Mouse (Mus musculus) myocyte (in vitro differentiated cells): Measurements from ENCODE around the gene Cryge. TPM values are rescaled to one million over a fixed set of nuclear protein-coding genes. Genes with fewer than 3 reads are reported as not detected.

Experiments
- H3K27me3 ChIP-seq: one replicate; pipeline ENCODE4 v1.6.1; 2011; ENCODE audit not compliant: control insufficient read depth, insufficient read depth, insufficient read length
- H3K36me3 ChIP-seq: one replicate; pipeline ENCODE4 v1.6.1; 2011; ENCODE audit not compliant: control insufficient read depth, insufficient read depth
- H3K4me2 ChIP-seq: one replicate; pipeline ENCODE4 v1.6.1; 2011; ENCODE audit warnings: low read depth, control low read depth
- H3K4me3 ChIP-seq: one replicate; pipeline ENCODE4 v1.5.1; 2011; ENCODE audit warnings: mild to moderate bottlenecking, control low read depth, moderate library complexity
- H3K79me2 ChIP-seq: one replicate; pipeline ENCODE4 v1.6.1; 2011; ENCODE audit not compliant: control insufficient read depth, insufficient read depth
- H3ac ChIP-seq: one replicate; pipeline ENCODE4 v1.6.1; 2011; ENCODE audit not compliant: control insufficient read depth, insufficient read length
- CEBPB ChIP-seq: IDR thresholded peaks from 2 replicates; pipeline ENCODE4 v1.6.1; 2011; ENCODE audit warnings: mild to moderate bottlenecking, moderate library complexity; ENCODE audit not compliant: poor library complexity, insufficient read depth, severe bottlenecking
- E2F4 ChIP-seq: IDR thresholded peaks from one replicate; pipeline ENCODE4 v1.6.1; 2011; ENCODE audit warnings: mild to moderate bottlenecking, control low read depth, moderate library complexity; ENCODE audit not compliant: insufficient read depth
- MAX ChIP-seq: IDR thresholded peaks from one replicate; pipeline ENCODE4 v1.6.1; 2011; ENCODE audit warnings: low read depth, mild to moderate bottlenecking, control low read depth
- MYOD1 ChIP-seq, 3 experiments: IDR thresholded peaks; one replicate each; pipeline ENCODE4 v1.6.1; 2011; ENCODE audit warnings: control low read depth in 2 of 3, low read depth in 2 of 3, mild to moderate bottlenecking in 2 of 3, moderate library complexity in 1 of 3; ENCODE audit not compliant: insufficient read length in 2 of 3, control insufficient read depth in 1 of 3
- MYOG ChIP-seq, 3 experiments: IDR thresholded peaks; one replicate each; pipeline ENCODE4 v1.6.1; 2011; ENCODE audit warnings: control low read depth in 2 of 3, low read depth in 2 of 3, mild to moderate bottlenecking in 2 of 3; ENCODE audit not compliant: insufficient read length in 2 of 3, control insufficient read depth in 1 of 3, insufficient read depth in 1 of 3
- POLR2A ChIP-seq: IDR thresholded peaks from one replicate; pipeline ENCODE4 v1.6.1; 2011; ENCODE audit warnings: low read depth, mild to moderate bottlenecking, control low read depth, moderate library complexity; ENCODE audit not compliant: insufficient read length
- POLR2AphosphoS2 ChIP-seq: IDR thresholded peaks from one replicate; pipeline ENCODE4 v1.6.1; 2011; ENCODE audit warnings: low read depth, control low read depth; ENCODE audit not compliant: insufficient read length
- REST ChIP-seq: IDR thresholded peaks from one replicate; pipeline ENCODE4 v1.6.1; 2011; ENCODE audit warnings: mild to moderate bottlenecking, control low read depth, moderate library complexity; ENCODE audit not compliant: insufficient read depth, insufficient read length
- SRF ChIP-seq: IDR thresholded peaks from one replicate; pipeline ENCODE4 v1.6.1; 2011; ENCODE audit warnings: low read depth; ENCODE audit not compliant: control insufficient read depth, insufficient read length
- TCF12 ChIP-seq: IDR thresholded peaks from one replicate; pipeline ENCODE4 v1.6.1; 2011; ENCODE audit warnings: mild to moderate bottlenecking, control low read depth; ENCODE audit not compliant: poor library complexity, insufficient read depth, severe bottlenecking
- TCF3 ChIP-seq: IDR thresholded peaks from one replicate; pipeline ENCODE4 v1.6.1; 2011; ENCODE audit warnings: low read depth, control low read depth; ENCODE audit not compliant: insufficient read length
- USF1 ChIP-seq: IDR thresholded peaks from one replicate; pipeline ENCODE4 v1.6.1; 2011; ENCODE audit warnings: low read depth, mild to moderate bottlenecking, control low read depth, moderate library complexity
- polyA plus RNA-seq: library from polyadenylated mRNA; unstranded; fragments of >200 nt; fragmentation: generic; extraction: Trizol; gene quantifications from one replicate; pipeline ENCODE4 v1.2.1, GENCODE M21; 2012; ENCODE audit warnings: missing spikeins

The Cryge gene
- polyA plus RNA-seq, 1 experiment, result not detected

- Histone ChIP-seq H3K79me2 (no peaks in the 10 kb centered on the region), H3ac (no peak overlapping the region), H3K4me2 (no peak overlapping the region), H3K4me3 (no peak overlapping the region), H3K36me3 (no peaks in the 10 kb centered on the region), H3K27me3 (no peaks in the 10 kb centered on the region)
- TF ChIP-seq USF1 (no peak), TCF12 (no peak), E2F4 (no peak), TCF3 (no peak), SRF (no peak), REST (no peak), MYOG (IDR thresholded peaks at IDR 0.05; ENCODE audit: control insufficient read depth in 1 of 3, insufficient read depth in 1 of 3, insufficient read length in 2 of 3, low read depth in 2 of 3) (no peak), POLR2AphosphoS2 (no peak), POLR2A (no peak), MYOD1 (IDR thresholded peaks at IDR 0.05; ENCODE audit: control insufficient read depth in 1 of 3, insufficient read length in 2 of 3, low read depth in 2 of 3) (no peak), CEBPB (no peak), MAX (no peak)
These were observed 1.2 kb upstream of the Cryge start for GRCm38 (mm10) chr1:65052140-65052539.

GRCm38 (mm10) chr1:65051696-65052095, 747 bp upstream of the Cryge start:
- Histone ChIP-seq H3ac (no peak overlapping the region), H3K36me3 (no peaks in the 10 kb centered on the region), H3K27me3 (no peaks in the 10 kb centered on the region), H3K4me2 (no peak overlapping the region), H3K4me3 (no peak overlapping the region), H3K79me2 (no peaks in the 10 kb centered on the region)
- no peak for TF ChIP-seq E2F4
- TF ChIP-seq TCF3, result no peak
- TF ChIP-seq MAX, result no peak
- no peak for TF ChIP-seq REST
- TF ChIP-seq POLR2A, result no peak

- TF ChIP-seq REST, result no peak
- no peak for TF ChIP-seq SRF
- TF ChIP-seq TCF12, result no peak
- TF ChIP-seq E2F4, result no peak
- no peak for TF ChIP-seq POLR2AphosphoS2
- TF ChIP-seq POLR2A, result no peak
- TF ChIP-seq TCF3, result no peak
- TF ChIP-seq MYOD1 (IDR thresholded peaks at IDR 0.05; ENCODE audit: control insufficient read depth in 1 of 3, insufficient read length in 2 of 3, low read depth in 2 of 3), result no peak
- no peak for TF ChIP-seq CEBPB
- no peak for TF ChIP-seq USF1
- no peak for TF ChIP-seq MYOG (IDR thresholded peaks at IDR 0.05; ENCODE audit: control insufficient read depth in 1 of 3, insufficient read depth in 1 of 3, insufficient read length in 2 of 3, low read depth in 2 of 3)
- TF ChIP-seq MAX, result no peak
These were observed 2.2 kb downstream of the Cryge start for GRCm38 (mm10) chr1:65048781-65049180.

GRCm38 (mm10) chr1:65046401-65047109, 4.4 kb downstream of the Cryge start:
- H3K4me3 ChIP-seq, result no peak overlapping the region
- peak overlapping the region; percentile 44 for H3K4me2 ChIP-seq

More at GRCm38 (mm10) chr1:65048781-65049180, 2.2 kb downstream of the Cryge start:
- no peaks in the 10 kb centered on the region for H3K27me3 ChIP-seq
- H3K36me3 ChIP-seq, result no peaks in the 10 kb centered on the region
- H3K4me3 ChIP-seq, result no peak overlapping the region
- H3ac ChIP-seq, result no peak overlapping the region
- H3K4me2 ChIP-seq, result no peak overlapping the region
- H3K79me2 ChIP-seq, result no peaks in the 10 kb centered on the region

GRCm38 (mm10) chr1:65043433-65043832, 7.5 kb downstream of the Cryge start:
- H3K27me3 ChIP-seq, result no peaks in the 10 kb centered on the region
- H3K36me3 ChIP-seq, result no peaks in the 10 kb centered on the region
- H3K79me2 ChIP-seq, result no peaks in the 10 kb centered on the region
- H3K4me2 ChIP-seq, result no peak overlapping the region
- H3K4me3 ChIP-seq, result no peak overlapping the region
- TF ChIP-seq POLR2A (no peak), SRF (no peak), POLR2AphosphoS2 (no peak), TCF12 (no peak), TCF3 (no peak), MAX (no peak)
- H3ac ChIP-seq, result no peak overlapping the region

More at GRCm38 (mm10) chr1:65046401-65047109, 4.4 kb downstream of the Cryge start:
- Histone ChIP-seq H3K27me3 (no peaks in the 10 kb centered on the region), H3K36me3 (no peaks in the 10 kb centered on the region), H3ac (no peak overlapping the region), H3K79me2 (no peaks in the 10 kb centered on the region)
- no peak for TF ChIP-seq POLR2A
- TF ChIP-seq USF1, result no peak
- no peak for TF ChIP-seq POLR2AphosphoS2
- no peak for TF ChIP-seq REST
- TF ChIP-seq TCF3, result no peak
- TF ChIP-seq E2F4, result no peak
- no peak for TF ChIP-seq CEBPB
- no peak for TF ChIP-seq TCF12
- TF ChIP-seq MYOD1 (IDR thresholded peaks at IDR 0.05; ENCODE audit: control insufficient read depth in 1 of 3, insufficient read length in 2 of 3, low read depth in 2 of 3), result no peak
- no peak for TF ChIP-seq MYOG (IDR thresholded peaks at IDR 0.05; ENCODE audit: control insufficient read depth in 1 of 3, insufficient read depth in 1 of 3, insufficient read length in 2 of 3, low read depth in 2 of 3)
